Mouse (Mus musculus) midbrain, embryonic 16.5 days (tissue): ENCODE results near the gene 9430015G10Rik. TPM values are rescaled to one million over a fixed set of nuclear protein-coding genes. Genes with fewer than 3 reads are reported as not detected.

Source experiments
- ATAC-seq: fragments of 200-750 bp; cut with Nextera tagmentation; 2 replicates; pipeline ENCODE4 v1.8.0; 2017; ENCODE audit warnings: moderate TSS enrichment
- H3K27ac ChIP-seq: fragments of 300-500 bp; sonication (generic); 2 replicates; pipeline ENCODE4 v1.5.1; 2014; ENCODE audit warnings: mild to moderate bottlenecking, low read length, mixed read lengths
- H3K27me3 ChIP-seq: fragments of 300-500 bp; sonication (generic); 2 replicates; pipeline ENCODE4 v1.6.1; 2014; ENCODE audit warnings: low read depth, low read length, mixed read lengths; ENCODE audit not compliant: control insufficient read depth, insufficient read depth
- H3K36me3 ChIP-seq: fragments of 300-500 bp; sonication (generic); 2 replicates; pipeline ENCODE4 v1.6.1; 2014; ENCODE audit warnings: mild to moderate bottlenecking, low read length, moderate library complexity, mixed read lengths; ENCODE audit not compliant: control insufficient read depth, insufficient read depth
- H3K4me1 ChIP-seq: fragments of 300-500 bp; sonication (generic); 2 replicates; pipeline ENCODE4 v1.6.1; 2014; ENCODE audit warnings: mild to moderate bottlenecking, low read length, mixed read lengths; ENCODE audit not compliant: control insufficient read depth, insufficient read depth
- H3K4me2 ChIP-seq: fragments of 300-500 bp; sonication (generic); 2 replicates; pipeline ENCODE4 v1.6.1; 2014; ENCODE audit warnings: mild to moderate bottlenecking, low read length, mixed read lengths
- H3K4me3 ChIP-seq: fragments of 300-500 bp; sonication (generic); 2 replicates; pipeline ENCODE4 v1.5.1; 2014; ENCODE audit warnings: low read depth, mild to moderate bottlenecking, low read length, moderate library complexity, mixed read lengths
- H3K9ac ChIP-seq: fragments of 300-500 bp; sonication (generic); 2 replicates; pipeline ENCODE4 v1.6.1; 2014; ENCODE audit warnings: low read depth, low read length, mixed read lengths
- H3K9me3 ChIP-seq: fragments of 300-500 bp; sonication (generic); replicated peaks from 2 replicates; pipeline ENCODE4 v1.6.1; 2014; ENCODE audit warnings: mild to moderate bottlenecking, low read length, mixed read lengths; ENCODE audit not compliant: control insufficient read depth, poor library complexity, severe bottlenecking
- WGBS: fragments of 180-500 bp; shearing (Covaris S2); extraction: QIAGEN DNeasy Blood & Tissue Kit; methylation state at CpG from one replicate; pipeline ENCODE4 v1.1.7; 2014; 5-methylcytosine and 5-hydroxymethylcytosine counted together
- polyA plus RNA-seq: library from polyadenylated mRNA; unstranded; fragments of >200 nt; fragmentation: Nextera tagmentation; extraction: Ambion mirVana; gene quantifications from 2 replicates; pipeline ENCODE4 v1.2.1, GENCODE M21; 2015

Gene 9430015G10Rik
- polyA plus RNA-seq, 1 experiment from 2014 or later, result 38.6 TPM

DNA sequence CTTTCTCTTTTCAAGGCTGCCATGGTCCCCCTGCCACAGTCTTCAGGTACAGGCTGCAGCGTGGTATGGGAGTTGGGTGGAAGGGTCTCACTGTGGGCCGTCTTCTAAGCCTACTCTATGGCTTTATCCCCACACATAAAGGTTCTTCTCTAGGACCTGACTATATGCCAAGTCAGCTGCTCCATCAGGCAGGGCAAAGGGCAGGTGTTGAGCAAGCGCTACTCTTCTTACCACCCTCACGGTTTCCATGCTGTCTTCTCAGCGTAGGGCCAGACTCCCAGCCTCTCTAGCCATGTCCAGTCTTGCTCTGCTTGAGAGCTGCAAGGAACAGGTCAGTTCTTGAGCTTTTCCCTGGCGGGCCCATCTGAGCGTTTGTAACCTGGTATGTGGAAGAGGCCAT lies 14.3 kb downstream of the 9430015G10Rik start:
- Histone ChIP-seq H3K9me3 (no peaks in the 10 kb centered on the region), H3K27me3 (no peaks in the 10 kb centered on the region), H3K36me3 (peaks cover 50% of the 10 kb centered on the region), H3K4me1 (no peaks in the 10 kb centered on the region), H3K27ac (no peak overlapping the region), H3K9ac (no peak overlapping the region), H3K4me3 (no peak overlapping the region), H3K4me2 (no peak overlapping the region)
- 93% methylated on average over 7 of the region's 7 CpGs for WGBS
- ATAC-seq, result no peak

DNA sequence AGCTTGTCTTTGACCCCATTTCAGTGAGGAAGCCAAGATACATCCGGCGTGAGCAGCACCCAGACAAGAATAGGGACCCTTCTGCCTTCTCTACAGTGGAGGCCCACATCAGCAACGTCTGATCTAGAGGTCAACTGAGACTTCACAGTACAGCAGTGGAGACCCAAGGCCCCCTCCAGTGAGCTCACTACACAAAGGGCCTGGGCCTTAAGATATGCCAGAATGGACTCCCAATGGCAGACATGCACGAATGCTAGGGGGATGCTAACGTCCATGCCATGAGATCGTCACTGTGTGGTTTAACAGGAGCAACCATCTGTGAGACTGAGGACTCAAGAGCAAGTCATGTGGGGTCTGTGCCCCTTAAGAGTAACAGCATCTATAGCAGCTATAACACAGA lies 15.6 kb downstream of the 9430015G10Rik start:
- H3K9me3 ChIP-seq, result no peaks in the 10 kb centered on the region
- no peaks in the 10 kb centered on the region for H3K4me1 ChIP-seq
- H3K4me2 ChIP-seq, result no peak overlapping the region
- ATAC-seq, result no peak
- H3K27me3 ChIP-seq, result no peaks in the 10 kb centered on the region
- no peak overlapping the region for H3K4me3 ChIP-seq
- peaks cover 41% of the 10 kb centered on the region for H3K36me3 ChIP-seq
- WGBS, result 98% methylated on average over 6 of the region's 6 CpGs
- no peak overlapping the region for H3K27ac ChIP-seq
- no peak overlapping the region for H3K9ac ChIP-seq

DNA sequence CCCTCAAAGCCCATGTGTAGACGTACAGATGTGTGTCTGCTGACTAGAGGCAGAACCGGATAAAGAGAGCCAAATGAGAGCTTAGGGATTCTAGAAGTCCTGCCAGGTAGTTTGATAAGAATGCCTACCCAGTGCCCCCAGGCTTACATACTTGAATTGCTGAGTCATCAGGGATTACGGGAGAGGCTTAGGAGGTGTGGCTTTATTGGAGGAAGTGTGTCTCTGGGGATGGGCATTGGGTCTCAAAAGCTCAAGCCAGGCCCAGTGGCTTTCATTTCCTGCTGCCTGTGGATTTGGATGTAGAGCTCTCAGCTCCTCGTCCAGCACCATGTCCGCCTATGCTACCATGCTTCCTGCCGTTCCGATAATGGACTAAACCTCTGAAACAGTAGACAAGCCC lies 17.1 kb downstream of the 9430015G10Rik start:
- H3K36me3 ChIP-seq, result peaks cover 32% of the 10 kb centered on the region
- H3K4me2 ChIP-seq, result no peak overlapping the region
- ATAC-seq, result no peak

DNA sequence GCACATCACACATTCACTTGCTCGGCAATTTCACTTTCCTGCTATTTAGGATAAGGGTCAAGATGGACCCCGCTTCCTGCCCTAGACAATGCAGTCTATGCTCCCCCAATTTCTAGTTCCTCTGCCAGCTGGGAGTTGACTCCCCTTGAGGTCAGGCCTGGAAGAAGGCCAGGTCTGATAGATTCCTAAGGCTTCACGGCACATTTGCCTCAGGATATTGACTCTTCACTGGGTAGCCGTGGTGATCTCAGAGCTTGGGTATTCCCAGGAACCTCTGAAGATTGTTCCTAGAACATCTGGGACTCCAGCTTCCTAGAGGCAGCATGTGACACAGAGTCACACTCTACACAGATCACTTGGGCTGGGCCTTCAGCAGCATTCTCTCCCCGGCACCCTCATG lies 19.0 kb downstream of the 9430015G10Rik start:
- Histone ChIP-seq H3K4me2 (no peak overlapping the region), H3K27ac (no peak overlapping the region), H3K36me3 (peaks cover 23% of the 10 kb centered on the region), H3K27me3 (no peaks in the 10 kb centered on the region), H3K9me3 (no peaks in the 10 kb centered on the region), H3K4me3 (no peak overlapping the region), H3K9ac (no peak overlapping the region), H3K4me1 (no peaks in the 10 kb centered on the region)
- WGBS, result 85% methylated on average over 5 of the region's 5 CpGs
- ATAC-seq, result no peak

More for the DNA sequence above, 17.1 kb downstream of the 9430015G10Rik start:
- Histone ChIP-seq H3K4me1 (no peaks in the 10 kb centered on the region), H3K27ac (no peak overlapping the region), H3K27me3 (no peaks in the 10 kb centered on the region), H3K9ac (no peak overlapping the region), H3K4me3 (no peak overlapping the region), H3K9me3 (no peaks in the 10 kb centered on the region)
- WGBS, result 91% methylated on average over 7 of the region's 7 CpGs

DNA sequence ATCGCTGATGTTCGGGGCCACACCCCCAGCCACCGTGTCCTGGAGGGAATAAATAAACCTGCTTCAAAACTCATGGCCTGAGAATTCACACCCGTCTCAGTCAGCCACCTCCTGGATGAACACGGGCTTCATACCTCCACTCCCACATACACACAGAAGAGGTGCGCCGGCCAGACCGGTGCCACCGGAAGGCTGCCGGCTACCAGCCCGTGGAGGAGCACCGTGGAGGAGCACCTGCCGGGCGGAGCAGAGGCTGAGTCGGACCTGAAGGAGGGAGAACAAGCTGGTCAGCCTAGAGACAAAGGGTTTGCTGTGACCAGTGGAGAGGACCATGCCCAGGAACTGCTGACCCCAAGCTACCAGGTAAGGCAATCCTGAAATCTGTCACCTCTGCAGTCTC lies 20.7 kb downstream of the 9430015G10Rik start, which contains the start of gene Rnf223:
Gene Rnf223 (plus strand): TSS at position 78 of the 400 bp plus-strand sequence.
- Histone ChIP-seq H3K9ac (no peak within 1 kb of the TSS), H3K4me1 (no peaks in the 10 kb centered on the region), H3K36me3 (peaks cover 9% of the 10 kb centered on the region), H3K9me3 (no peaks in the 10 kb centered on the region), H3K27me3 (no peaks in the 10 kb centered on the region), H3K4me2 (no peak within 1 kb of the TSS), H3K4me3 (no peak within 1 kb of the TSS), H3K27ac (no peak within 1 kb of the TSS)
- WGBS, result 81% methylated on average over 15 of the region's 15 CpGs
- no peak for ATAC-seq

DNA sequence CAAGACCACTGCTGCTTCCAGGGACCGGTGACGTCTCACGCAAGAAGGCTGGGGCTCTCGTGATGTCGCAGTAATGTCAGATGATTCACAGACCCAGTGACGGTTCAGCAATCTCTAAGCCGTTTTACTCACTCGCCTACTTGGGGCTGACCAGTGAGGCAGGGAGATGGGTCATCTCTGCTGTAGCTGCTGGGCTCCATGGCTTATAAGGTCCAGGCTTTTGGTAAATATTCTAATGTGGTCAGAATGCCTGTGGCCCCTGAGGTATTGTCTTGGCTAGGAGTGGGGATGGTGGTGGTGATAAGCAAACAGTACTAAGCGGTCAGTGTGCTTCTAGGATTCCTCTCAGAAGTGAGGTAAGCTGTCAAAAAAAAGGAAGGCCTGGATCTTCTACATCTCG lies 21.2 kb downstream of the 9430015G10Rik start:
- H3K27ac ChIP-seq, result no peak overlapping the region
- H3K9ac ChIP-seq, result no peak overlapping the region
- no peak overlapping the region for H3K4me2 ChIP-seq
- peaks cover 4% of the 10 kb centered on the region for H3K36me3 ChIP-seq
- no peaks in the 10 kb centered on the region for H3K4me1 ChIP-seq
- H3K4me3 ChIP-seq, result no peak overlapping the region
- no peaks in the 10 kb centered on the region for H3K9me3 ChIP-seq
- no peaks in the 10 kb centered on the region for H3K27me3 ChIP-seq
- ATAC-seq, result no peak
- 85% methylated on average over 10 of the region's 10 CpGs for WGBS

DNA sequence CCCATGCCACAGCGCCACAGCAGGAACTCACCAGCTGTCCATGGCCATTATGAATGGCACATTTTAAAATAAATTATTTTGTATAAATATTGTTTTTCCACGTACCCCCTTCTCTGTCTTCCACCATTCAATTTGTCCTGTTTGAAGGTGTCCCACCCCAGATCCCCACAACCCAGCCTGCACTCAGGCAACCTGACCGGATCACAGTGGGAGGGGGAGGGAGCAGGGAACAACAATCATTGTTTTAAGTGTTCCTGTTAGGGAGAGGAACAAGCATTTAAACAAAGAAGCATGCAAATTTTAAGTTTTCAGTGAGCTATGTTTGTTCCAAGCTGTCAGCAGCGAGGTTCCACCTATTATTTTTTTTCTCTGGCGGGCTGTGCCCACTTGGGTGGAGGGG lies 23.6 kb downstream of the 9430015G10Rik start:
- no peaks in the 10 kb centered on the region for H3K27me3 ChIP-seq
- no peak overlapping the region for H3K4me2 ChIP-seq
- H3K36me3 ChIP-seq, result no peaks in the 10 kb centered on the region
- no peaks in the 10 kb centered on the region for H3K4me1 ChIP-seq
- ATAC-seq, result no peak
- no peak overlapping the region for H3K27ac ChIP-seq
- 62% methylated on average over 5 of the region's 5 CpGs for WGBS
- H3K9ac ChIP-seq, result no peak overlapping the region
- no peak overlapping the region for H3K4me3 ChIP-seq
- H3K9me3 ChIP-seq, result no peaks in the 10 kb centered on the region

DNA sequence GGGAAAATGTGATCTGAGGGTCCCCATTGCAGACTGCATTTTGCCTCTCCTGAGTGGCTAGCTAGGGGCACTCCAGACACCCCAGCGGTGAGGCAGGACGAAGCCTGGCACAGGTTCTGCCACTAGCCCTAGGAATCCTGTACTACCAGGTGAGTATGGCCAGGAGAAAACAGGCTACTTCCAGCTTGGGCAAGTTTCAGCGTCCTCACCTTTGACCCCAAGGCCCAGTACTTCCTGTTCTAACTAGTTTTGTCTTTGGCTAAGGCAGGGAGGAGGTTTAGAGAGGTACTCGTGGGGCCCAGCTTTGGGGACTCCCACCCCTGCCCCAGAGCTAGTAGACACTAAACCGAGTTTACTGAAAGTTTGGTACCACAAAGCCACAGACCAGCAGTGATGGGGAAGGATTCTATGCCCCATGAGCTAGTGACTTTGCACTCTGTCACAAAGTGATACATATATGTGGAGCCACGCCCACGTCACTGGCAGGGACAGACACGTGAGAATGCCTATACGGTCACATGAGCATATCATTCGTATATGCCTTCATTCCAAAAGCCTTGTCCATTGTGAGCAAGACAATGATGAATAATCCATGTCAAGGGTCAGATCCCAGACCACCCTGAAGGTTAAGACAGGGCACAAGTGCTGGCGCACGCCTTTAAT lies 24.3 kb downstream of the 9430015G10Rik start:
- no peak overlapping the region for H3K27ac ChIP-seq
- H3K4me3 ChIP-seq, result no peak overlapping the region
- no peaks in the 10 kb centered on the region for H3K36me3 ChIP-seq
- H3K9me3 ChIP-seq, result no peaks in the 10 kb centered on the region
- 82% methylated on average over 12 of the region's 12 CpGs for WGBS
- no peaks in the 10 kb centered on the region for H3K27me3 ChIP-seq
- no peak for ATAC-seq
- H3K4me1 ChIP-seq, result no peaks in the 10 kb centered on the region
- no peak overlapping the region for H3K4me2 ChIP-seq
- no peak overlapping the region for H3K9ac ChIP-seq

DNA sequence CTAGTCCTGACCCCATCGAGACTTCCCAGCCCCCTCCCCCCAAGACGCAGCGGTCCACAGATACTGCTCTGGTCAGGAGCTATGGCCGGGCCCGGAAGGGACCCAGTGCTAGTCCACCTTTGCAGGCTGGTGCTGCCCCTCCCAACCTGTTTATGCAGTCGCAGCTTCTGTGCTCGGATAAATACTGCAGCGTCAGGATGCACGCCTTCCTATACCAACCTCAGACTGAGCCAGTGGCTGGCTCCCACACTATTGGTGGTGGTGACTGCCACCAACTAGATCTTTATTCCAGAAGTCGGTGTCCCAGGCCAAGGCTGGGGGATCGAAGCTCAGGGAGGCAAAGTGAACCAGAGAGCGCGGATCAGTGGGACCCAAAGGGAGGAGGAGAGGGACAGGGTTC lies 25.3 kb downstream of the 9430015G10Rik start:
- H3K4me1 ChIP-seq, result no peaks in the 10 kb centered on the region
- no peak overlapping the region for H3K9ac ChIP-seq
- no peak overlapping the region for H3K4me3 ChIP-seq
- no peak overlapping the region for H3K4me2 ChIP-seq
- H3K36me3 ChIP-seq, result no peaks in the 10 kb centered on the region
- 93% methylated on average over 13 of the region's 13 CpGs for WGBS
- no peaks in the 10 kb centered on the region for H3K9me3 ChIP-seq
- no peak overlapping the region for H3K27ac ChIP-seq
- ATAC-seq, result no peak
- no peaks in the 10 kb centered on the region for H3K27me3 ChIP-seq
